Mouse (Mus musculus) liver, adult 2 months (tissue): ENCODE measurements at regions not wholly inside any gene's neighbourhood (a gene's known extent, or its start where the extent isn't known, plus 50 kb on each side); places are given as distances from the start of the nearest gene placed in this dataset.
A peak's percentile ranks its signal among the peaks of the same experiment; 100 is the strongest.

Experiments used
- DNase-seq: peaks from one replicate; pipeline ENCODE4 v3.0.0-alpha.2; 2011; ENCODE audit warnings: low read depth, low spot score; ENCODE audit errors: extremely low read depth
- H3K27ac ChIP-seq: fragments of 200-500 bp; replicated peaks from 2 replicates; pipeline ENCODE4 v1.5.1; 2012; ENCODE audit warnings: low read depth, mild to moderate bottlenecking, control low read depth, inconsistent platforms, low read length; ENCODE audit not compliant: insufficient read depth
- H3K27me3 ChIP-seq: fragments of 200-500 bp; 2 replicates; pipeline ENCODE4 v1.6.1; 2012; ENCODE audit warnings: mild to moderate bottlenecking, moderate library complexity, low read length, inconsistent platforms; ENCODE audit not compliant: control insufficient read depth, insufficient read depth
- H3K36me3 ChIP-seq: fragments of 200-500 bp; 2 replicates; pipeline ENCODE4 v1.6.1; 2012; ENCODE audit warnings: low read length, inconsistent platforms; ENCODE audit not compliant: control insufficient read depth, insufficient read depth
- H3K4me1 ChIP-seq: fragments of 200-500 bp; 2 replicates; pipeline ENCODE4 v1.6.1; 2011; ENCODE audit warnings: low read length; ENCODE audit not compliant: control insufficient read depth, insufficient read depth
- H3K4me3 ChIP-seq: fragments of 200-500 bp; 2 replicates; pipeline ENCODE4 v1.5.1; 2011; ENCODE audit warnings: low read depth, mild to moderate bottlenecking, control low read depth, low read length, moderate library complexity; ENCODE audit not compliant: insufficient read depth
- H3K79me2 ChIP-seq: fragments of 200-500 bp; 2 replicates; pipeline ENCODE4 v1.6.1; 2012; ENCODE audit warnings: inconsistent platforms, mild to moderate bottlenecking, low read length, moderate library complexity; ENCODE audit not compliant: control insufficient read depth, insufficient read depth
- H3K9ac ChIP-seq: fragments of 200-500 bp; 2 replicates; pipeline ENCODE4 v1.6.1; 2012; ENCODE audit warnings: low read depth, mild to moderate bottlenecking, control low read depth, inconsistent platforms, low read length
- CTCF ChIP-seq: fragments of 200-500 bp; IDR thresholded peaks from 2 replicates; pipeline ENCODE4 v1.5.1; 2011; ENCODE audit warnings: low read depth, low read length, control low read depth
- POLR2A ChIP-seq: fragments of 200-500 bp; IDR thresholded peaks from 2 replicates; pipeline ENCODE4 v1.6.1; 2011; ENCODE audit warnings: low read length, control low read depth; ENCODE audit not compliant: insufficient read depth; ENCODE audit errors: extremely low read depth
- WGBS: fragments of 180-500 bp; shearing (Covaris S2); methylation state at CpG from one replicate; pipeline ENCODE4 v1.1.7; 2018; 5-methylcytosine and 5-hydroxymethylcytosine counted together

- H3K27me3 ChIP-seq = no peaks in the 10 kb centered on the region
- DNase-seq = no peak
- H3K27ac ChIP-seq = no peak overlapping the region
- no peaks in the 10 kb centered on the region for H3K79me2 ChIP-seq
- no peaks in the 10 kb centered on the region for H3K36me3 ChIP-seq
- no peak for TF ChIP-seq CTCF
- no peak for TF ChIP-seq POLR2A
- no peak overlapping the region for H3K9ac ChIP-seq
- H3K4me1 ChIP-seq = no peaks in the 10 kb centered on the region
- WGBS = 85% methylated on average over 4 of the region's 4 CpGs
- H3K4me3 ChIP-seq = no peak overlapping the region
Observed at GRCm38 (mm10) chr5:125931502-125931901, 399.9 kb downstream of the Tmem132b start.

GRCm38 (mm10) chr5:125939416-125939815, 407.8 kb downstream of the Tmem132b start:
- Histone ChIP-seq H3K4me1 (no peaks in the 10 kb centered on the region), H3K27me3 (no peaks in the 10 kb centered on the region), H3K36me3 (no peaks in the 10 kb centered on the region), H3K27ac (no peak overlapping the region), H3K79me2 (no peaks in the 10 kb centered on the region), H3K4me3 (no peak overlapping the region), H3K9ac (no peak overlapping the region)
- 88% methylated on average over 3 of the region's 3 CpGs for WGBS
- DNase-seq = no peak
- no peak for TF ChIP-seq POLR2A
- no peak for TF ChIP-seq CTCF

GRCm38 (mm10) chr5:125946729-125947128, 415.2 kb downstream of the Tmem132b start:
- H3K27me3 ChIP-seq = no peaks in the 10 kb centered on the region
- H3K79me2 ChIP-seq = no peaks in the 10 kb centered on the region
- 83% methylated on average over 4 of the region's 4 CpGs for WGBS
- no peaks in the 10 kb centered on the region for H3K4me1 ChIP-seq
- DNase-seq = no peak
- H3K36me3 ChIP-seq = no peaks in the 10 kb centered on the region
- H3K4me3 ChIP-seq = no peak overlapping the region
- no peak overlapping the region for H3K27ac ChIP-seq
- TF ChIP-seq POLR2A (no peak), CTCF (no peak)
- no peak overlapping the region for H3K9ac ChIP-seq

- TF ChIP-seq POLR2A = no peak
- no peak for TF ChIP-seq CTCF
- no peaks in the 10 kb centered on the region for H3K4me1 ChIP-seq
- no peak overlapping the region for H3K4me3 ChIP-seq
- no peak overlapping the region for H3K9ac ChIP-seq
- no peaks in the 10 kb centered on the region for H3K79me2 ChIP-seq
- no peaks in the 10 kb centered on the region for H3K27me3 ChIP-seq
- H3K36me3 ChIP-seq = no peaks in the 10 kb centered on the region
- DNase-seq = no peak
- 67% methylated on average over 6 of the region's 6 CpGs for WGBS
- H3K27ac ChIP-seq = no peak overlapping the region
Observed at GRCm38 (mm10) chr5:125951641-125952040, 420.1 kb downstream of the Tmem132b start.

GRCm38 (mm10) chr5:125964039-125964438, 432.5 kb downstream of the Tmem132b start:
- H3K27ac ChIP-seq = no peak overlapping the region
- peak; percentile 9 for DNase-seq
- TF ChIP-seq CTCF = peak; percentile 63
- TF ChIP-seq POLR2A = no peak
- WGBS = 73% methylated on average over 8 of the region's 8 CpGs
- H3K27me3 ChIP-seq = no peaks in the 10 kb centered on the region
- no peak overlapping the region for H3K9ac ChIP-seq
- no peaks in the 10 kb centered on the region for H3K36me3 ChIP-seq
- H3K4me3 ChIP-seq = no peak overlapping the region
- H3K4me1 ChIP-seq = no peaks in the 10 kb centered on the region
- no peaks in the 10 kb centered on the region for H3K79me2 ChIP-seq

- no peaks in the 10 kb centered on the region for H3K36me3 ChIP-seq
- H3K27ac ChIP-seq = no peak overlapping the region
- H3K9ac ChIP-seq = no peak overlapping the region
- WGBS = 64% methylated on average over 4 of the region's 4 CpGs
- H3K4me3 ChIP-seq = no peak overlapping the region
- H3K4me1 ChIP-seq = no peaks in the 10 kb centered on the region
- no peaks in the 10 kb centered on the region for H3K79me2 ChIP-seq
- no peak for DNase-seq
- no peaks in the 10 kb centered on the region for H3K27me3 ChIP-seq
- TF ChIP-seq POLR2A (no peak), CTCF (no peak)
Observed at GRCm38 (mm10) chr5:125968151-125968550, 436.6 kb downstream of the Tmem132b start.
